Mouse (Mus musculus) heart, adult 11 months (tissue): ENCODE results near the gene Fam43b.

ENCODE experiments used
- DNase-seq: peaks from one replicate; pipeline ENCODE4 v3.0.0; 2022

Gene Fam43b

GRCm38 (mm10) chr4:138347280-138347679 is 49.0 kb downstream of the Fam43b start:
- no peak for DNase-seq

DNA sequence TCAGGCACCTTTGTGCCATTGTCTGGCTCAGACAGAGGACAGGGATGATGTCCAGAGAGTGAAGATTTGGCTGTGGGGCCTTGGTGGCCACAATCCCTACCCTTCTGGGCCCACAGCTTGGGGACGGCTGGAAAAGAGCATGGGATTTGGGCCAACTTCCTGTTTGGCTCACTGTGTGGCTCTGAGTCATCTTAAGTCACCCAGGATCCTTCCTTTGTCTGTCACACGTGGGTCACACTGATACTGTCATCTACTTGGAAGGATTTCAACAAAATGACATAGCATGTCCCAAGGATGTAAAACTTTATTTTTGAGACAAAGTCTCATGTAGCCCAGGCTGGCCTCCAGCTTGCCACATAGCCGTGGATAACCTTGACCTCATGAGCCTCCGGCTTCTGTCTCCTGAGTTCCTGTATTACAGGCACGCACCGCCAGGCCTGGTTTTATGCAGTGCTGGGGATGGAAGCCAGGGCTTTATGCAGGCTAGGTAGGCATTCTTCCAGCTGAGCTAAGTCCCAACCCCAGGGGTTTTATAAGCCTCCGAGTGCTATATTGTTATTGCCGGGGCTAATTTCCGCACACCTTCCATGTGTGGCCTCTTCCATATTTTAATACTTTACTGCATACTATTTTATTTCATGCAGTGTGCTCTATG is 51.3 kb downstream of the Fam43b start:
- DNase-seq, result peak; percentile 96
